Mouse (Mus musculus): ENCODE data around the gene Elmo3. TPM values are rescaled to one million over a fixed set of nuclear protein-coding genes. Genes with fewer than 3 reads are reported as not detected.

The Elmo3 gene
- total and polyA plus RNA-seq, 3 experiments = 0.72 to 1.4 (median 1.3) TPM

GRCm38 (mm10) chr8:105293405-105293804 lies 12.0 kb upstream of the Elmo3 start (continued):
- no peak for TF ChIP-seq CHD1 (IDR thresholded peaks at IDR 0.05; ENCODE audit: low read depth, low read length)

DNA sequence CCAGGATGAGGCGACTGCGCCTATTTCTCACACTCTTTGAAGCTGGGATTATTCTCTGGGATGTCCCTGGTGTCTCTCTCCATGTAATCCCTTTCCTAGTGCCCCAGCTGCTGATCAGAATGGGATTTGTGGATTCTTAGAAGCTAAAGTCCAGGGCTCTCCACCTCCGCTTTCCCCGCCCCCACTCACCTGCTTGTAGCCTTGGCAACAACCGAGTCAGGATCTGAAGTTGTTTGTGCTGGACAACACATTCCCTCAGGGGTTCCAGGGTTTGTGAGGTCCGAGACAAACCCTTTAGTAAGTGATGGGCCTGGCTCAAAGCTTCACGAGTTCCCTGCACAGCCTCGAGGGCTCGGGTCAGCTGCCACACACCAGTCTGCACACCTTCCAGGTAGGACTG lies 10.6 kb upstream of the Elmo3 start:
- 0 out of 2 replicates have a peak overlapping the region, but pooled peaks have one; percentile 45 for H3K9ac ChIP-seq (ENCODE audit: insufficient read depth, low read depth)
- DNase-seq (ENCODE audit: extremely low read depth) = no peak
- peak overlapping the region in 1 of 3 experiments; percentile 57 for H3K4me3 ChIP-seq (replicated peaks in 1 of 3; ENCODE audit: low read depth in 2 of 3, low read length in 2 of 3, poor library complexity in 1 of 3)
- H3K27me3 ChIP-seq (replicated peaks) = no peaks in the 10 kb centered on the region
- dilution Hi-C loops (cut with MboI; ENCODE audit: extremely low pct_ligation_motif_present, extremely low pct_unique_long_range_greater_than_20kb, low sequenced_read_pairs) (no loop called here), in situ Hi-C loops (cut with MboI; ENCODE audit: low pct_ligation_motif_present, low pct_unique_long_range_greater_than_20kb, low sequenced_read_pairs) (loop anchor here (5.0 kb wide), 1 partner anchor 37 kb away; the partner anchor contains the start of gene B3gnt9)
- H3K79me2 ChIP-seq (replicated peaks; ENCODE audit: control insufficient read depth, extremely low read depth, insufficient read depth, poor library complexity, severe bottlenecking) = peaks cover 20% of the 10 kb centered on the region
- no peaks in the 10 kb centered on the region for H3K9me3 ChIP-seq (replicated peaks; ENCODE audit: low read length)
- peaks cover 12 to 42% of the 10 kb centered on the region in 2 experiments for H3K4me1 ChIP-seq (ENCODE audit: control insufficient read depth in 1 of 2, insufficient read depth in 2 of 2)
- peak overlapping the region; percentile 88 for H3K4me2 ChIP-seq (ENCODE audit: insufficient read depth, low read depth, poor library complexity, severe bottlenecking)
- no peak for TF ChIP-seq UBTF (IDR thresholded peaks at IDR 0.05; ENCODE audit: low read depth, low read length)
- TF ChIP-seq CTCF (conservative IDR thresholded peaks at IDR 0.05 in 1 of 2, IDR thresholded peaks at IDR 0.05 in 1 of 2; ENCODE audit: low read depth in 2 of 2, low read length in 2 of 2) = no peak
- no peak for TF ChIP-seq JUND (conservative IDR thresholded peaks at IDR 0.05; ENCODE audit: low read depth, low read length)
- TF ChIP-seq TCF12 (IDR thresholded peaks at IDR 0.05; ENCODE audit: low read depth, low read length) = no peak
- TF ChIP-seq NRF1 (IDR thresholded peaks at IDR 0.05; ENCODE audit: low read depth, low read length) = no peak
- TF ChIP-seq CHD2 (IDR thresholded peaks at IDR 0.05; ENCODE audit: low read length) = no peak
- TF ChIP-seq MAZ (IDR thresholded peaks at IDR 0.05; ENCODE audit: low read depth, low read length) = no peak
- no peak for TF ChIP-seq IRF4 (IDR thresholded peaks at IDR 0.05; ENCODE audit: low read depth, low read length)
- no peak for TF ChIP-seq JUN (IDR thresholded peaks at IDR 0.05; ENCODE audit: insufficient read depth, low read depth, low read length)
- TF ChIP-seq NELFE (IDR thresholded peaks at IDR 0.05; ENCODE audit: low read depth, low read length) = no peak
- no peak for TF ChIP-seq EP300 (IDR thresholded peaks at IDR 0.05; ENCODE audit: low read length)
- TF ChIP-seq RCOR1 (conservative IDR thresholded peaks at IDR 0.05; ENCODE audit: low read depth, low read length) = no peak
- no peak for TF ChIP-seq POLR2AphosphoS2 (IDR thresholded peaks at IDR 0.05; ENCODE audit: low read depth, low read length)
- no peak for TF ChIP-seq SIN3A (IDR thresholded peaks at IDR 0.05; ENCODE audit: low read length)
- no peak for TF ChIP-seq ZKSCAN1 (IDR thresholded peaks at IDR 0.05; ENCODE audit: borderline replicate concordance, low read depth, low read length)
- TF ChIP-seq ZC3H11A (IDR thresholded peaks at IDR 0.05; ENCODE audit: low read depth, low read length) = no peak
- TF ChIP-seq E2F4 (IDR thresholded peaks at IDR 0.05; ENCODE audit: insufficient replicate concordance, low read depth, low read length) = no peak
- TF ChIP-seq TBP (conservative IDR thresholded peaks at IDR 0.05; ENCODE audit: low read depth, low read length) = no peak
- H3K36me3 ChIP-seq (replicated peaks in 1 of 2; ENCODE audit: control insufficient read depth in 1 of 2, insufficient read depth in 1 of 2, low read length in 1 of 2) = peaks cover under 1 to 26% of the 10 kb centered on the region in 2 experiments
- H3K27ac ChIP-seq (ENCODE audit: insufficient read depth, low read depth) = peak overlapping the region; percentile 65; the same call in 1 of the 2 replicates

GRCm38 (mm10) chr8:105295256-105295655 lies 10.1 kb upstream of the Elmo3 start:
- peaks cover 23% of the 10 kb centered on the region for H3K79me2 ChIP-seq (replicated peaks; ENCODE audit: control insufficient read depth, extremely low read depth, insufficient read depth, poor library complexity, severe bottlenecking)
- peak overlapping the region; percentile 88 for H3K4me2 ChIP-seq (ENCODE audit: insufficient read depth, low read depth, poor library complexity, severe bottlenecking)
- DNase-seq (ENCODE audit: extremely low read depth) = peak; percentile 61
- no peaks in the 10 kb centered on the region for H3K27me3 ChIP-seq (replicated peaks)
- H3K36me3 ChIP-seq (replicated peaks in 1 of 2; ENCODE audit: control insufficient read depth in 1 of 2, insufficient read depth in 1 of 2, low read length in 1 of 2) = peaks cover 5 to 30% of the 10 kb centered on the region in 2 experiments
- H3K9ac ChIP-seq (ENCODE audit: insufficient read depth, low read depth) = peak overlapping the region; percentile 45; the same call in 1 of the 2 replicates
- H3K27ac ChIP-seq (ENCODE audit: insufficient read depth, low read depth) = peak overlapping the region; percentile 65
- peak overlapping the region; percentile 57 to 96 (median 82) for H3K4me3 ChIP-seq (replicated peaks in 1 of 3; ENCODE audit: low read depth in 2 of 3, low read length in 2 of 3, poor library complexity in 1 of 3)
- no peaks in the 10 kb centered on the region for H3K9me3 ChIP-seq (replicated peaks; ENCODE audit: low read length)
- in situ Hi-C loops (cut with MboI; ENCODE audit: low pct_ligation_motif_present, low pct_unique_long_range_greater_than_20kb, low sequenced_read_pairs) = no loop called here
- H3K4me1 ChIP-seq (ENCODE audit: control insufficient read depth in 1 of 2, insufficient read depth in 2 of 2) = peaks cover 8 to 42% of the 10 kb centered on the region in 2 experiments
- dilution Hi-C loops (cut with MboI; ENCODE audit: extremely low pct_ligation_motif_present, extremely low pct_unique_long_range_greater_than_20kb, low sequenced_read_pairs) = no loop called here
- TF ChIP-seq CHD2 (IDR thresholded peaks at IDR 0.05; ENCODE audit: low read length) = peak; percentile 44; the same call in 1 of the 2 replicates
- TF ChIP-seq EP300 (IDR thresholded peaks at IDR 0.05; ENCODE audit: low read length) = peak; percentile 65
- peak; percentile 67 for TF ChIP-seq IRF4 (IDR thresholded peaks at IDR 0.05; ENCODE audit: low read depth, low read length)
- no peak for TF ChIP-seq ZNF384 (IDR thresholded peaks at IDR 0.05; ENCODE audit: low read depth, low read length)
- TF ChIP-seq HCFC1 (IDR thresholded peaks at IDR 0.05; ENCODE audit: low read depth, low read length) = peak; percentile 31; the same call in 1 of the 2 replicates
- peak; percentile 19; the same call in 1 of the 2 replicates for TF ChIP-seq SIN3A (IDR thresholded peaks at IDR 0.05; ENCODE audit: low read length)
- no peak for TF ChIP-seq NRF1 (IDR thresholded peaks at IDR 0.05; ENCODE audit: low read depth, low read length)
- peak; percentile 58; the same call in 1 of the 2 replicates for TF ChIP-seq MAX (IDR thresholded peaks at IDR 0.05; ENCODE audit: low read length)
- 0 out of 2 replicates have a peak, but pooled peaks have one; percentile 34 for TF ChIP-seq CHD1 (IDR thresholded peaks at IDR 0.05; ENCODE audit: low read depth, low read length)
- TF ChIP-seq RCOR1 (conservative IDR thresholded peaks at IDR 0.05; ENCODE audit: low read depth, low read length) = peak; percentile 91; the same call in 1 of the 2 replicates
- TF ChIP-seq USF1 (IDR thresholded peaks at IDR 0.05; ENCODE audit: low read depth, low read length) = no peak
- TF ChIP-seq RAD21 (IDR thresholded peaks at IDR 0.05; ENCODE audit: low read depth, low read length) = no peak
- TF ChIP-seq TCF12 (IDR thresholded peaks at IDR 0.05; ENCODE audit: low read depth, low read length) = peak; percentile 77
- no peak for TF ChIP-seq POLR2AphosphoS2 (IDR thresholded peaks at IDR 0.05; ENCODE audit: low read depth, low read length)
- TF ChIP-seq USF2 (conservative IDR thresholded peaks at IDR 0.05; ENCODE audit: low read depth, low read length) = no peak
- TF ChIP-seq ZMIZ1 (IDR thresholded peaks at IDR 0.05; ENCODE audit: low read depth, low read length) = no peak
- TF ChIP-seq BHLHE40 (IDR thresholded peaks at IDR 0.05; ENCODE audit: low read depth, low read length) = 0 out of 2 replicates have a peak, but pooled peaks have one; percentile 9
- TF ChIP-seq MAFK (IDR thresholded peaks at IDR 0.05; ENCODE audit: insufficient replicate concordance, low read length) = no peak
- TF ChIP-seq MAZ (IDR thresholded peaks at IDR 0.05; ENCODE audit: low read depth, low read length) = 0 out of 2 replicates have a peak, but pooled peaks have one; percentile 51

Measured in CH12.LX (cell line).